Mouse (Mus musculus) intestine, postnatal 0 days (tissue): ENCODE results near the gene Selenov. TPM values are rescaled to one million over a fixed set of nuclear protein-coding genes. Genes with fewer than 3 reads are reported as not detected.

Experiments
- polyA plus RNA-seq: library from polyadenylated mRNA; unstranded; fragments of >200 nt; fragmentation: Nextera tagmentation; extraction: Ambion mirVana; gene quantifications from 2 replicates; pipeline ENCODE4 v1.2.1, GENCODE M21; 2015

Gene Selenov
- polyA plus RNA-seq, 1 experiment from 2014 or later = not detected

Other genes starting within 250 kb of the Selenov start
- 149 and 155 TPM in 2 replicates for gene Psmc4, start 241.1 kb downstream of the Selenov start, polyA plus RNA-seq
- 444 and 492 TPM in 2 replicates for gene Fcgbp, start 219.9 kb downstream of the Selenov start, polyA plus RNA-seq
- gene 9530053A07Rik, start 161.7 kb downstream of the Selenov start, polyA plus RNA-seq = 2.3 and 2.4 TPM in 2 replicates
- 60.6 and 67.1 TPM in 2 replicates for gene Fbl, start 121.5 kb downstream of the Selenov start, polyA plus RNA-seq
- 7.0 and 8.2 TPM in 2 replicates for gene Dyrk1b, start 111.7 kb downstream of the Selenov start, polyA plus RNA-seq
- 3.1 and 3.7 TPM in 2 replicates for gene Eid2, start 23.3 kb downstream of the Selenov start, polyA plus RNA-seq
- gene Eid2b, start 13.4 kb downstream of the Selenov start, polyA plus RNA-seq = 6.8 and 7.0 TPM in 2 replicates
- 0.90 and 0.95 TPM in 2 replicates for gene Dll3, start 11.1 kb upstream of the Selenov start, polyA plus RNA-seq
- gene Timm50, start 20.9 kb upstream of the Selenov start, polyA plus RNA-seq = 68.8 and 69.7 TPM in 2 replicates
- gene Supt5, start 47.6 kb upstream of the Selenov start, polyA plus RNA-seq = 32.5 and 34.6 TPM in 2 replicates
- gene Rps16, start 59.5 kb upstream of the Selenov start, polyA plus RNA-seq = 695 and 702 TPM in 2 replicates
- gene Plekhg2, start 81.4 kb upstream of the Selenov start, polyA plus RNA-seq = 10.6 and 11.9 TPM in 2 replicates
- gene Zfp36, start 89.1 kb upstream of the Selenov start, polyA plus RNA-seq = 57.3 and 61.5 TPM in 2 replicates
- 42.7 and 44.2 TPM in 2 replicates for gene Med29, start 101.5 kb upstream of the Selenov start, polyA plus RNA-seq
- gene Paf1, start 101.8 kb upstream of the Selenov start, polyA plus RNA-seq = 54.6 and 60.6 TPM in 2 replicates
- 33.6 and 35.0 TPM in 2 replicates for gene Gmfg, start 146.3 kb upstream of the Selenov start, polyA plus RNA-seq
- 0.55 and 0.82 TPM in 2 replicates for gene Lrfn1, start 160.8 kb upstream of the Selenov start, polyA plus RNA-seq
- not detected in 2 replicates for gene Ifnl2, start 219.3 kb upstream of the Selenov start, polyA plus RNA-seq
- not detected in 2 replicates for gene Ifnl3, start 231.7 kb upstream of the Selenov start, polyA plus RNA-seq
- 17.0 and 23.4 TPM in 2 replicates for gene Sycn, start 249.7 kb upstream of the Selenov start, polyA plus RNA-seq